Mouse (Mus musculus) cerebellum, postnatal 10 days (tissue): ENCODE measurements around the gene Vmn1r177.
"Not testable (repeated sequence)": the region's sequence is repeated elsewhere in the genome, so short reads cannot be mapped to it uniquely, and the experiment has no call there.

Experiments
- DNase-seq, 2 experiments: peaks; one replicate each; pipeline ENCODE4 v3.0.0; 2021; ENCODE audit warnings: mixed read lengths in 2 of 2

Vmn1r177 gene

GRCm38 (mm10) chr7:23866349-23866748 is at the start of gene Vmn1r177:
Vmn1r177 (minus strand) TSS chr7:23866449.
- not testable (repeated sequence) for DNase-seq

GRCm38 (mm10) chr7:23891709-23892108 is 25.5 kb upstream of the Vmn1r177 start, which contains the start of gene Vmn1r178:
Vmn1r178 (plus strand) TSS chr7:23892009.
- no peak for DNase-seq

- not testable (repeated sequence) for DNase-seq
These were observed 10.7 kb upstream of the Vmn1r177 start for GRCm38 (mm10) chr7:23876918-23877317.

GRCm38 (mm10) chr7:23837272-23837671 is 29.0 kb downstream of the Vmn1r177 start, which contains the start of gene Vmn1r176:
Vmn1r176 (minus strand) TSS chr7:23837372.
- DNase-seq, result not testable (repeated sequence)
